Mouse (Mus musculus) G1E (cell line): ENCODE data around the gene Adrm1. TPM values are rescaled to one million over a fixed set of nuclear protein-coding genes. Genes with fewer than 3 reads are reported as not detected.

Experiments used
- ATAC-seq: 2 replicates; pipeline ENCODE4 v1.8.0; 2016; ENCODE audit warnings: mild to moderate bottlenecking; ENCODE audit not compliant: insufficient number of reproducible peaks, poor library complexity, low FRiP score, severe bottlenecking; ENCODE audit errors: extremely low read depth
- DNase-seq: peaks from one replicate; pipeline ENCODE4 v3.0.0; 2012; ENCODE audit warnings: low spot score
- H3K27me3 ChIP-seq: 2 replicates; pipeline ENCODE4 v1.6.1; 2012; ENCODE audit warnings: mild to moderate bottlenecking, low read length, inconsistent platforms; ENCODE audit not compliant: insufficient read depth
- H3K36me3 ChIP-seq: replicated peaks from 2 replicates; pipeline ENCODE3; 2012; ENCODE audit warnings: mild to moderate bottlenecking, inconsistent platforms
- H3K4me1 ChIP-seq: 2 replicates; pipeline ENCODE4 v1.6.1; 2012; ENCODE audit warnings: low read depth, low read length, inconsistent platforms, mixed read lengths; ENCODE audit not compliant: insufficient read depth
- H3K4me3 ChIP-seq: 2 replicates; pipeline ENCODE4 v1.5.1; 2012; ENCODE audit warnings: low read depth, mild to moderate bottlenecking, inconsistent platforms, low read length, moderate library complexity, mixed read lengths
- H3K9me3 ChIP-seq: replicated peaks from 2 replicates; pipeline ENCODE4 v1.6.1; 2012; ENCODE audit warnings: inconsistent platforms
- CTCF ChIP-seq: IDR thresholded peaks from 2 replicates; pipeline ENCODE4 v1.5.1; 2012; ENCODE audit warnings: low read depth, low read length, inconsistent platforms, mixed read lengths
- GATA1 ChIP-seq: IDR thresholded peaks from 2 replicates; pipeline ENCODE4 v1.6.1; 2012; ENCODE audit warnings: borderline replicate concordance, low read length, inconsistent platforms, mixed read lengths
- GATA2 ChIP-seq: IDR thresholded peaks from 2 replicates; pipeline ENCODE4 v1.6.1; 2012; ENCODE audit warnings: low read depth, low read length, inconsistent platforms, borderline replicate concordance
- POLR2AphosphoS5 ChIP-seq: IDR thresholded peaks from 2 replicates; pipeline ENCODE4 v1.6.1; 2012; ENCODE audit warnings: low read depth, low read length, inconsistent platforms; ENCODE audit not compliant: insufficient replicate concordance
- TAL1 ChIP-seq: conservative IDR thresholded peaks from 2 replicates; pipeline ENCODE4 v1.6.1; 2012; ENCODE audit warnings: low read depth, low read length, inconsistent platforms, mixed read lengths
- polyA plus RNA-seq: library from polyadenylated mRNA; stranded (reverse); fragments of >175 nt; gene quantifications from 2 replicates; pipeline ENCODE4 v1.2.3, GENCODE M21; 2012
- total RNA-seq, 2 experiments: library from RNA; stranded (forward) in 1 of 2; stranded (reverse) in 1 of 2; fragments of 200-1000 nt in 1 of 2; fragments of >200 nt in 1 of 2; fragmentation: Nextera tagmentation in 1 of 2; gene quantifications; 2 replicates each; pipeline ENCODE4 v1.2.3; 2014 to 2017

Gene Adrm1
- total and polyA plus RNA-seq, 3 experiments: 66.4 to 554 (median 140) TPM

DNA sequence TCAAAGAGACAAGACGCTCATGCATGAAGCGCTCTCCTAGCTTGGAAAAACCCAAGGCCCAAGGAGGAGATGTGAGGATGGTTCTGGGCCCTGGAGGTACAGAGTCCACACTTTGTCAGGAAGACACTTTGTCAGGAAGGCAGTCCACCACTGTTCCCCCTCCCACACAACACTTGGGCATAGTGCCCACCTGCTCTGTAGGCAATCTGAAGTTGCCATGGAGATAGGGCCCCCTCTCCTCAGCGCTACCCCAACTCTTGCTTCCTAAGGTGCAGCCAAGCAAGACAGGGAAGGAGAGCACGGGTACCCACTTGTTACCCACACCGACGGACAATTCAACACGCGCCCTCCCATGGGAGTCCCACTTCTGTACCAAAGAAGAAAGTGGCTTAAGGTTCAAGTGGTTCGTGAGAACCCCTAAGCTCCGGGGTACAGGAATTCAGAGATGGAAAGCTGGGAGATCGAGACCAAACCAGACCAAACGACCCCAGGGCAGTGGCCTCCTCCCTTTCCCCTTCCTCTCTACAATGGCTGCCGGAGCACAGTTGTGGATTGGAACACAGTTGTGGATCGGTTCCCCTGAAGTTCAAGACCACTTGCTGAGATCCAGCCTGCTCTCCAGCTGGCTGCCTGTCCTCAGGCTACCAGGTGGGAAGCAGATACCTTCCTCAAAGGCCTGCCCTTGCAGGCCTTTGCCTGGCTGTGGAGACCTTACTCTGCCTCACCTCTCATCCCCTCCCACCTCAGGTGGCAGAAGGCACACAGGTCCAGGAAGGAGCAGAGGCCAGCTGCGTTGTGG lies 48.1 kb downstream of the Adrm1 start:
- ATAC-seq (no peak), DNase-seq (no peak)
- peaks cover 94% of the 10 kb centered on the region for H3K4me1 ChIP-seq
- TF ChIP-seq CTCF (no peak), POLR2AphosphoS5 (no peak), GATA2 (no peak), TAL1 (no peak), GATA1 (no peak)
- no peaks in the 10 kb centered on the region for H3K9me3 ChIP-seq
- no peak overlapping the region for H3K4me3 ChIP-seq
- no peaks in the 10 kb centered on the region for H3K27me3 ChIP-seq
- H3K36me3 ChIP-seq: peaks cover 99% of the 10 kb centered on the region

DNA sequence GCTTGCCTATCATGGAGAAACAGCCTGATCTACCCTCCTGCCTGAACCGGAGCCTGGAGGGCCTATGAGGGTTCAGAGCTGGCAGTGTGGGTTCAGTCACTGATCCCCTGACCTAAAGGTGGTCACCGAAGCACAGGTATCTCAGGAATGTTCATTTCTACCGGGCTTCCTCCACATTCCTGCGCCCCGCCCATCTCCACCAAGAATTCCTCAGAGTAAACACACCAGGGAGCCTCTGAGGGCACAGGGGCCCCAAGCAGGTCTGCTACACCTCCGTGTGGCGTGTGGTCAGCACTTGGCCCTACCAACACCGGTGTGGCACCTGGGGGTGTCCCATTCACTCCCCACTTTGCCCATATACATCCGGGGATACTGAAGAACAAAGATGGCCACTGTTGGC lies 48.9 kb downstream of the Adrm1 start:
- ATAC-seq: no peak
- no peak for TF ChIP-seq TAL1
- TF ChIP-seq CTCF: no peak
- no peak for TF ChIP-seq POLR2AphosphoS5
- TF ChIP-seq GATA2: no peak
- TF ChIP-seq GATA1: no peak
- Histone ChIP-seq H3K27me3 (no peaks in the 10 kb centered on the region), H3K36me3 (peaks cover 92% of the 10 kb centered on the region), H3K4me1 (peaks cover 93% of the 10 kb centered on the region), H3K4me3 (no peak overlapping the region), H3K9me3 (no peaks in the 10 kb centered on the region)
- no peak for DNase-seq

DNA sequence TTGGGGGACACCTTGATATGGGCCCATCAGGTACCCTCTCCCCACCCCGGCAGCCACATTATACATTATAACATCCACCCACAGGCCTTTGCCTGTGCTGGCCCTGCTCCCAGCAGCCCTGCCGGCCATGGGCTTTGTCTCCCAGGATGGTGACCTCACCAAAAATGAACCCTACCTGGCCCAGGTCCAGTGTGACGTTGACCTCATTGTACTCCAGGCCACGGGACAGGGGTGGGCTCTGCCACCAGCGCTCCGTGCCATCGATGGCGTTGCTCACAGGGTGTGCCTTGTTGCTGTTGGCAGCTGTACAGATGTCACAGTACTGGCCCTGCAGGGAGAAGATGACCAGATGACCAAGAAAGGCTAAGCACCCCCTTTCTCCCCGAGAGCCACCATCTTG lies 49.8 kb downstream of the Adrm1 start:
- Histone ChIP-seq H3K4me3 (no peak overlapping the region), H3K4me1 (peaks cover 92% of the 10 kb centered on the region), H3K27me3 (no peaks in the 10 kb centered on the region), H3K9me3 (no peaks in the 10 kb centered on the region), H3K36me3 (peaks cover 83% of the 10 kb centered on the region)
- DNase-seq (no peak), ATAC-seq (no peak)
- TF ChIP-seq GATA1: no peak
- no peak for TF ChIP-seq POLR2AphosphoS5
- TF ChIP-seq CTCF: no peak
- no peak for TF ChIP-seq GATA2
- TF ChIP-seq TAL1: no peak

- Histone ChIP-seq H3K4me3 (peak overlapping the region; percentile 30; the same call in 1 of the 2 replicates), H3K4me1 (peaks cover 93% of the 10 kb centered on the region), H3K36me3 (peaks cover 71% of the 10 kb centered on the region), H3K27me3 (no peaks in the 10 kb centered on the region), H3K9me3 (no peaks in the 10 kb centered on the region)
- ATAC-seq (peak; percentile 31; the same call in 1 of the 2 replicates), DNase-seq (peak; percentile 69)
- TF ChIP-seq CTCF: no peak
- no peak for TF ChIP-seq GATA2
- TF ChIP-seq GATA1: no peak
- TF ChIP-seq POLR2AphosphoS5: no peak
- no peak for TF ChIP-seq TAL1
Observed at GRCm38 (mm10) chr2:180222250-180222649, 51.0 kb downstream of the Adrm1 start.

GRCm38 (mm10) chr2:180224647-180225043 lies 53.4 kb downstream of the Adrm1 start:
- TF ChIP-seq CTCF (no peak), POLR2AphosphoS5 (no peak), TAL1 (no peak), GATA2 (no peak), GATA1 (no peak)
- no peaks in the 10 kb centered on the region for H3K27me3 ChIP-seq
- DNase-seq (no peak), ATAC-seq (no peak)
- H3K36me3 ChIP-seq: peaks cover 47% of the 10 kb centered on the region
- H3K4me1 ChIP-seq: peaks cover 89% of the 10 kb centered on the region
- peak overlapping the region; percentile 93 for H3K4me3 ChIP-seq
- H3K9me3 ChIP-seq: no peaks in the 10 kb centered on the region

DNA sequence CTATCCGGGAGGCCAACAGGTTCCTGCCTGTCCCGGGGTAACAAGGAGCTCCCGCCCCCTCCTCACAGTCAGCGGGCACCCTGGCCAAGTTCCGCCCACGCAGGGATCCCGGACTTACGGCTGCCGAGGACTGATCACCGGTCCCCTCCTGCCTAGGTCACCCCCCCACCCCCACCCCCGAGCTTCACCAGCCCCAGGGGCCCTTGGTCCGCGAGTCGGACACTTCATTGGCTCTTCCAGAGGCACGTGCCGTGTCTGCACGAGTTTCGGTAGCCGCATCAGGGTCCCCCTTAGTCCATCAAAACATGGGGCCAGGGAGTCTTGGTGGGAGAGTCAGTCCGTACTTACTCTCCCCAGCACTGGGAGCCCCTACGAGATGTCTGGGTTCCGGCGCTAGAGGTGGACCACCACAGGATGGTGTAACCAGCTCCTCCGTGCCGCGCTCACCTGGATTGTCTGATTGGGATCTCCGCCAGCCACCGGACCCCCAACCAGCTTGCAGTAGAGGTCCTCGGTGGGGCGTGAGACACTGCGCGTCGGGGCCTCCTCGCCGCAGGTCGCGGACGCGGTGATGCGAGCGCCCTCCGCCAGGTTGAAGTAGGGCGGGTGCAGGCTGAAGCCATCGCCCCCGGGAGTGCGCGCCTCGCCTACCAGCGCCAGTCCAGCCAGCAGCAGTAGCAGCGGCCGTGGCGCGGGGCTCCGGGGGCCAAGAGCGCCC lies 53.9 kb downstream of the Adrm1 start:
- peak overlapping the region; percentile 93 for H3K4me3 ChIP-seq

More for the DNA sequence above, 53.9 kb downstream of the Adrm1 start:
- H3K4me1 ChIP-seq: peaks cover 88% of the 10 kb centered on the region
- H3K27me3 ChIP-seq: no peaks in the 10 kb centered on the region
- peak; percentile 80 for DNase-seq
- ATAC-seq: peak; percentile 30; the same call in 1 of the 2 replicates
- no peaks in the 10 kb centered on the region for H3K9me3 ChIP-seq
- TF ChIP-seq GATA2 (no peak), POLR2AphosphoS5 (no peak), CTCF (no peak), TAL1 (no peak), GATA1 (no peak)
- peaks cover 41% of the 10 kb centered on the region for H3K36me3 ChIP-seq

Other genes with a start within 250 kb of the Adrm1 start
- gene Taf4, start 194.8 kb upstream of the Adrm1 start, total RNA-seq (2014; fragmentation: Nextera tagmentation): 37.3 and 45.7 TPM in 2 replicates
- gene Taf4, start 194.8 kb upstream of the Adrm1 start, total RNA-seq (2017): 9.3 and 14.2 TPM in 2 replicates
- 29.3 and 32.3 TPM in 2 replicates for gene Taf4, start 194.8 kb upstream of the Adrm1 start, polyA plus RNA-seq
- 19.9 and 27.5 TPM in 2 replicates for gene Lsm14b, start 146.5 kb upstream of the Adrm1 start, total RNA-seq (2014; fragmentation: Nextera tagmentation)
- 39.2 and 41.1 TPM in 2 replicates for gene Lsm14b, start 146.5 kb upstream of the Adrm1 start, total RNA-seq (2017)
- gene Lsm14b, start 146.5 kb upstream of the Adrm1 start, polyA plus RNA-seq: 44.4 and 57.6 TPM in 2 replicates
- 144 and 148 TPM in 2 replicates for gene Psma7, start 129.1 kb upstream of the Adrm1 start, total RNA-seq (2014; fragmentation: Nextera tagmentation)
- gene Psma7, start 129.1 kb upstream of the Adrm1 start, total RNA-seq (2017): 305 TPM in 2 replicates
- 81.2 and 94.1 TPM in 2 replicates for gene Psma7, start 129.1 kb upstream of the Adrm1 start, polyA plus RNA-seq
- 3.7 and 4.3 TPM in 2 replicates for gene Ss18l1, start 129.0 kb upstream of the Adrm1 start, total RNA-seq (2014; fragmentation: Nextera tagmentation)
- gene Ss18l1, start 129.0 kb upstream of the Adrm1 start, total RNA-seq (2017): 3.9 and 4.2 TPM in 2 replicates
- 2.4 and 2.5 TPM in 2 replicates for gene Ss18l1, start 129.0 kb upstream of the Adrm1 start, polyA plus RNA-seq
- gene Mtg2, start 100.9 kb upstream of the Adrm1 start, total RNA-seq (2014; fragmentation: Nextera tagmentation): 11.0 and 12.3 TPM in 2 replicates
- 21.7 and 24.8 TPM in 2 replicates for gene Mtg2, start 100.9 kb upstream of the Adrm1 start, total RNA-seq (2017)
- gene Mtg2, start 100.9 kb upstream of the Adrm1 start, polyA plus RNA-seq: 12.9 and 14.8 TPM in 2 replicates
- gene Hrh3, start 67.0 kb upstream of the Adrm1 start, total RNA-seq (2014; fragmentation: Nextera tagmentation): not detected in 2 replicates
- 0.11 TPM in 1 of 2 replicates, not detected in the other for gene Hrh3, start 67.0 kb upstream of the Adrm1 start, total RNA-seq (2017)
- gene Hrh3, start 67.0 kb upstream of the Adrm1 start, polyA plus RNA-seq: not detected in 2 replicates
- gene Osbpl2, start 52.2 kb upstream of the Adrm1 start, total RNA-seq (2014; fragmentation: Nextera tagmentation): 20.9 and 25.6 TPM in 2 replicates
- 24.5 and 25.0 TPM in 2 replicates for gene Osbpl2, start 52.2 kb upstream of the Adrm1 start, total RNA-seq (2017)
- 16.3 and 22.0 TPM in 2 replicates for gene Osbpl2, start 52.2 kb upstream of the Adrm1 start, polyA plus RNA-seq
- gene Lama5, start 54.4 kb downstream of the Adrm1 start, total RNA-seq (2014; fragmentation: Nextera tagmentation): 65.1 and 99.6 TPM in 2 replicates
- 25.4 and 25.5 TPM in 2 replicates for gene Lama5, start 54.4 kb downstream of the Adrm1 start, total RNA-seq (2017)
- gene Lama5, start 54.4 kb downstream of the Adrm1 start, polyA plus RNA-seq: 64.8 and 69.2 TPM in 2 replicates
- gene Rps21, start 85.9 kb downstream of the Adrm1 start, total RNA-seq (2014; fragmentation: Nextera tagmentation): 629 and 653 TPM in 2 replicates
- 2,631 and 2,791 TPM in 2 replicates for gene Rps21, start 85.9 kb downstream of the Adrm1 start, total RNA-seq (2017)
- gene Rps21, start 85.9 kb downstream of the Adrm1 start, polyA plus RNA-seq: 384 and 1,622 TPM in 2 replicates
- 8.7 and 12.1 TPM in 2 replicates for gene Cables2, start 102.0 kb downstream of the Adrm1 start, total RNA-seq (2014; fragmentation: Nextera tagmentation)
- gene Cables2, start 102.0 kb downstream of the Adrm1 start, total RNA-seq (2017): 9.7 and 10.9 TPM in 2 replicates
- 14.5 and 23.6 TPM in 2 replicates for gene Cables2, start 102.0 kb downstream of the Adrm1 start, polyA plus RNA-seq
- not detected in 2 replicates for gene Rbbp8nl, start 118.4 kb downstream of the Adrm1 start, total RNA-seq (2014; fragmentation: Nextera tagmentation)
- gene Rbbp8nl, start 118.4 kb downstream of the Adrm1 start, total RNA-seq (2017): 0.11 TPM in 1 of 2 replicates, not detected in the other
- not detected in 2 replicates for gene Rbbp8nl, start 118.4 kb downstream of the Adrm1 start, polyA plus RNA-seq
- not detected in 2 replicates for gene Gata5, start 163.2 kb downstream of the Adrm1 start, total RNA-seq (2014; fragmentation: Nextera tagmentation)
- 0.11 TPM in 1 of 2 replicates, not detected in the other for gene Gata5, start 163.2 kb downstream of the Adrm1 start, total RNA-seq (2017)
- gene Gata5, start 163.2 kb downstream of the Adrm1 start, polyA plus RNA-seq: not detected in 2 replicates